Mouse (Mus musculus) hindbrain, embryonic 12.5 days (tissue): ENCODE results near the gene Borcs6. TPM values are rescaled to one million over a fixed set of nuclear protein-coding genes. Genes with fewer than 3 reads are reported as not detected.
A peak's percentile ranks its signal among the peaks of the same experiment; 100 is the strongest.
"Not testable (repeated sequence)": the region's sequence is repeated elsewhere in the genome, so short reads cannot be mapped to it uniquely, and the experiment has no call there.

Source experiments
- ATAC-seq: fragments of 200-750 bp; cut with Nextera tagmentation; 2 replicates; pipeline ENCODE4 v1.8.0; 2017; ENCODE audit warnings: moderate TSS enrichment; ENCODE audit not compliant: low FRiP score
- H3K27ac ChIP-seq: fragments of 300-500 bp; sonication (generic); 2 replicates; pipeline ENCODE4 v1.5.1; 2016; ENCODE audit warnings: mild to moderate bottlenecking
- H3K27me3 ChIP-seq: fragments of 300-500 bp; sonication (generic); 2 replicates; pipeline ENCODE4 v1.6.1; 2016; ENCODE audit warnings: mild to moderate bottlenecking
- H3K36me3 ChIP-seq: fragments of 300-500 bp; sonication (generic); 2 replicates; pipeline ENCODE4 v1.6.1; 2016; ENCODE audit warnings: mild to moderate bottlenecking
- H3K4me1 ChIP-seq: fragments of 300-500 bp; sonication (generic); 2 replicates; pipeline ENCODE4 v1.6.1; 2016
- H3K4me2 ChIP-seq: fragments of 300-500 bp; sonication (generic); replicated peaks from 2 replicates; pipeline ENCODE4 v1.6.1; 2016; ENCODE audit warnings: mild to moderate bottlenecking
- H3K4me3 ChIP-seq: fragments of 300-500 bp; sonication (generic); 2 replicates; pipeline ENCODE4 v1.5.1; 2016; ENCODE audit warnings: mild to moderate bottlenecking
- H3K9ac ChIP-seq: fragments of 300-500 bp; sonication (generic); 2 replicates; pipeline ENCODE4 v1.6.1; 2016; ENCODE audit warnings: mild to moderate bottlenecking, moderate library complexity
- H3K9me3 ChIP-seq: fragments of 300-500 bp; sonication (generic); replicated peaks from 2 replicates; pipeline ENCODE4 v1.6.1; 2016; ENCODE audit warnings: mild to moderate bottlenecking
- WGBS: fragments of 180-500 bp; shearing (Covaris S2); methylation state at CpG from one replicate; pipeline ENCODE4 v1.1.7; 2016; 5-methylcytosine and 5-hydroxymethylcytosine counted together
- polyA plus RNA-seq: library from polyadenylated mRNA; unstranded; fragments of >200 nt; fragmentation: Nextera tagmentation; extraction: Ambion mirVana; gene quantifications from 2 replicates; pipeline ENCODE4 v1.2.1, GENCODE M21; 2016

The Borcs6 gene
- 15.8 and 16.6 TPM in 2 replicates for polyA plus RNA-seq

GRCm38 (mm10) chr11:69059357-69059974, at the start of gene Borcs6:
Borcs6 (plus strand) TSS chr11:69059717.
- Histone ChIP-seq H3K4me3 (peak within 1 kb of the TSS; percentile 87), H3K9ac (peak within 1 kb of the TSS; percentile 94), H3K36me3 (no peaks in the 10 kb centered on the region), H3K27ac (peak within 1 kb of the TSS; percentile 92), H3K4me1 (peaks cover 27% of the 10 kb centered on the region), H3K9me3 (no peaks in the 10 kb centered on the region), H3K27me3 (no peaks in the 10 kb centered on the region; the same call in 1 of the 2 replicates), H3K4me2 (peak within 1 kb of the TSS; percentile 97)
- ATAC-seq: peak; percentile 94
- WGBS: 0% methylated on average over 61 of the region's 64 CpGs

GRCm38 (mm10) chr11:69010400-69011323, 48.9 kb upstream of the Borcs6 start:
- Histone ChIP-seq H3K4me1 (peaks cover 19% of the 10 kb centered on the region), H3K9me3 (no peaks in the 10 kb centered on the region), H3K27me3 (no peaks in the 10 kb centered on the region), H3K4me2 (peak overlapping the region; percentile 90; the same call in 1 of the 2 replicates), H3K36me3 (no peaks in the 10 kb centered on the region), H3K9ac (no peak overlapping the region), H3K4me3 (no peak overlapping the region), H3K27ac (no peak overlapping the region)
- 93% methylated on average over 15 of the region's 15 CpGs for WGBS
- no peak for ATAC-seq

- 0 out of 2 replicates have a peak overlapping the region, but pooled peaks have one; percentile 72 for H3K9ac ChIP-seq
- peak overlapping the region; percentile 90 for H3K4me2 ChIP-seq
- H3K27ac ChIP-seq: peak overlapping the region; percentile 93
- not testable (repeated sequence) for H3K27me3 ChIP-seq, H3K9me3 ChIP-seq, H3K36me3 ChIP-seq, ATAC-seq
- peak overlapping the region; percentile 53 for H3K4me3 ChIP-seq
- WGBS: 82% methylated on average over 2 of the region's 2 CpGs
- peaks cover 19% of the 10 kb centered on the region for H3K4me1 ChIP-seq
Measured at GRCm38 (mm10) chr11:69011445-69011844, 48.1 kb upstream of the Borcs6 start.

GRCm38 (mm10) chr11:69012071-69012601, 47.4 kb upstream of the Borcs6 start:
- Histone ChIP-seq H3K4me2 (peak overlapping the region; percentile 90), H3K9me3 (no peaks in the 10 kb centered on the region), H3K27me3 (no peaks in the 10 kb centered on the region), H3K4me3 (peak overlapping the region; percentile 53), H3K9ac (peak overlapping the region; percentile 72), H3K36me3 (no peaks in the 10 kb centered on the region), H3K4me1 (peaks cover 25% of the 10 kb centered on the region), H3K27ac (peak overlapping the region; percentile 93)
- under 1% methylated on average over 18 of the region's 18 CpGs for WGBS
- ATAC-seq: peak; percentile 62

GRCm38 (mm10) chr11:69015644-69016441, 43.7 kb upstream of the Borcs6 start, which contains the start of gene Ctc1:
Ctc1 (plus strand) TSS chr11:69015911.
- WGBS: 4% methylated on average over 38 of the region's 38 CpGs
- Histone ChIP-seq H3K4me1 (peaks cover 20% of the 10 kb centered on the region), H3K9me3 (no peaks in the 10 kb centered on the region), H3K27me3 (no peaks in the 10 kb centered on the region), H3K27ac (peak within 1 kb of the TSS; percentile 87), H3K4me3 (peak within 1 kb of the TSS; percentile 68), H3K9ac (peak within 1 kb of the TSS; percentile 80), H3K4me2 (peak within 1 kb of the TSS; percentile 78), H3K36me3 (peaks cover under 1% of the 10 kb centered on the region; the same call in 1 of the 2 replicates)
- ATAC-seq: peak; percentile 94

- ATAC-seq: no peak
- peaks cover 13% of the 10 kb centered on the region for H3K4me1 ChIP-seq
- H3K4me3 ChIP-seq: peak overlapping the region; percentile 68
- peak overlapping the region; percentile 87 for H3K27ac ChIP-seq
- 76% methylated on average over 3 of the region's 3 CpGs for WGBS
- peaks cover 9% of the 10 kb centered on the region for H3K36me3 ChIP-seq
- H3K9ac ChIP-seq: peak overlapping the region; percentile 80
- peak overlapping the region; percentile 78 for H3K4me2 ChIP-seq
- no peaks in the 10 kb centered on the region for H3K9me3 ChIP-seq
- H3K27me3 ChIP-seq: no peaks in the 10 kb centered on the region
Measured at GRCm38 (mm10) chr11:69016755-69017154, 42.8 kb upstream of the Borcs6 start.

- Histone ChIP-seq H3K36me3 (peaks cover 48% of the 10 kb centered on the region), H3K9ac (no peak overlapping the region), H3K4me3 (no peak overlapping the region), H3K4me2 (no peak overlapping the region), H3K9me3 (no peaks in the 10 kb centered on the region), H3K27ac (no peak overlapping the region), H3K4me1 (peaks cover 8% of the 10 kb centered on the region), H3K27me3 (no peaks in the 10 kb centered on the region)
- ATAC-seq: no peak
Measured at GRCm38 (mm10) chr11:69020691-69021090, 38.8 kb upstream of the Borcs6 start.

GRCm38 (mm10) chr11:69026562-69026961, 33.0 kb upstream of the Borcs6 start:
- 89% methylated on average over 3 of the region's 3 CpGs for WGBS
- H3K27me3 ChIP-seq: no peaks in the 10 kb centered on the region
- H3K9me3 ChIP-seq: no peaks in the 10 kb centered on the region
- H3K4me3 ChIP-seq: no peak overlapping the region
- no peaks in the 10 kb centered on the region for H3K4me1 ChIP-seq
- H3K27ac ChIP-seq: no peak overlapping the region
- no peak overlapping the region for H3K4me2 ChIP-seq
- no peak overlapping the region for H3K9ac ChIP-seq
- ATAC-seq: no peak
- H3K36me3 ChIP-seq: peaks cover 99% of the 10 kb centered on the region

- H3K9me3 ChIP-seq: no peaks in the 10 kb centered on the region
- no peak overlapping the region for H3K4me2 ChIP-seq
- H3K4me1 ChIP-seq: no peaks in the 10 kb centered on the region
- no peak overlapping the region for H3K27ac ChIP-seq
- no peak overlapping the region for H3K4me3 ChIP-seq
- H3K36me3 ChIP-seq: peaks cover 96% of the 10 kb centered on the region
- ATAC-seq: no peak
- WGBS: 79% methylated on average over 2 of the region's 2 CpGs
- no peak overlapping the region for H3K9ac ChIP-seq
- no peaks in the 10 kb centered on the region for H3K27me3 ChIP-seq
Measured at GRCm38 (mm10) chr11:69028805-69029204, 30.7 kb upstream of the Borcs6 start.

GRCm38 (mm10) chr11:69033552-69033951, 26.0 kb upstream of the Borcs6 start:
- Histone ChIP-seq H3K9me3 (no peaks in the 10 kb centered on the region), H3K36me3 (peaks cover 70% of the 10 kb centered on the region), H3K4me2 (no peak overlapping the region), H3K4me3 (no peak overlapping the region), H3K27ac (no peak overlapping the region), H3K27me3 (no peaks in the 10 kb centered on the region), H3K4me1 (peaks cover 16% of the 10 kb centered on the region), H3K9ac (no peak overlapping the region)
- no peak for ATAC-seq
- 79% methylated on average over 9 of the region's 9 CpGs for WGBS

- no peak for ATAC-seq
- Histone ChIP-seq H3K4me2 (no peak overlapping the region), H3K4me1 (peaks cover 26% of the 10 kb centered on the region), H3K9me3 (no peaks in the 10 kb centered on the region), H3K9ac (no peak overlapping the region), H3K4me3 (no peak overlapping the region), H3K36me3 (peaks cover 61% of the 10 kb centered on the region), H3K27me3 (no peaks in the 10 kb centered on the region), H3K27ac (no peak overlapping the region)
- 94% methylated on average over 3 of the region's 3 CpGs for WGBS
Measured at GRCm38 (mm10) chr11:69034585-69034984, 24.9 kb upstream of the Borcs6 start.
